Mouse (Mus musculus) layer of hippocampus, adult 2 months (tissue): ENCODE results near the gene Mrps10. TPM values are rescaled to one million over a fixed set of nuclear protein-coding genes. Genes with fewer than 3 reads are reported as not detected.
"Not testable (repeated sequence)": the region's sequence is repeated elsewhere in the genome, so short reads cannot be mapped to it uniquely, and the experiment has no call there.

Experiments used
- DNase-seq, 2 experiments: peaks; one replicate each; pipeline ENCODE4 v3.0.0; 2022; ENCODE audit warnings: low spot score in 2 of 2
- H3K27ac ChIP-seq: fragments of 200-600 bp; 2 replicates; pipeline ENCODE4 v1.8.1; 2022
- H3K4me3 ChIP-seq: fragments of 200-600 bp; 2 replicates; pipeline ENCODE4 v1.8.1; 2022; ENCODE audit warnings: mild to moderate bottlenecking
- CTCF ChIP-seq: fragments of 200-600 bp; conservative IDR thresholded peaks from 2 replicates; pipeline ENCODE4 v1.8.1; 2022; ENCODE audit warnings: antibody characterized with exemption, mild to moderate bottlenecking, moderate library complexity
- long read RNA-seq, 2 experiments: library from polyadenylated mRNA; stranded (forward); transcript quantifications; one replicate each; pipeline ENCODE4 v2.0.0; 2021; ENCODE audit warnings: borderline mapping rate in 2 of 2
- total RNA-seq, 2 experiments: library from RNA; stranded (reverse); gene quantifications; 2 replicates each; pipeline ENCODE4 v1.2.3; 2021

The Mrps10 gene
- 10 to 100 TPM; 28.3 to 30.1 TPM for total RNA-seq
- long read RNA-seq, experiment 1, transcript Mrps10-204 (7 exons, 1,017 nt), result major isoform, 11 of 35 reads
- long read RNA-seq, experiment 1, transcript Mrps10-203 (7 exons, 1,018 nt), result minor isoform, 10 of 35 reads
- long read RNA-seq, experiment 1, partial matches to known transcripts, result 3 of 35 reads
- long read RNA-seq, experiment 1, other reads (novel, unspliced or antisense), result 10 of 35 reads
- long read RNA-seq, experiment 2, transcript Mrps10-203 (7 exons, 1,018 nt), result minor isoform, 6 of 26 reads
- long read RNA-seq, experiment 2, transcript Mrps10-204 (7 exons, 1,017 nt), result major isoform, 7 of 26 reads
- long read RNA-seq, experiment 2, partial matches to known transcripts, result 3 of 26 reads
- long read RNA-seq, experiment 2, other reads (novel, unspliced or antisense), result 10 of 26 reads

- DNase-seq, result peak; percentile 88 to 90
- peak; percentile 43 for TF ChIP-seq CTCF
- Histone ChIP-seq H3K4me3 (peak within 1 kb of the TSS; percentile 85), H3K27ac (peak within 1 kb of the TSS; percentile 58)
These were observed at the start of gene Mrps10 for GRCm38 (mm10) chr17:47368401-47369086. Gene Mrps10, plus strand, starts transcription at chr17:47368887.

- Histone ChIP-seq H3K4me3 (no peak overlapping the region), H3K27ac (no peak overlapping the region)
- no peak for TF ChIP-seq CTCF
- DNase-seq, result no peak
These were observed 49.6 kb upstream of the Mrps10 start for GRCm38 (mm10) chr17:47318972-47319625.

GRCm38 (mm10) chr17:47319761-47320160 is 48.9 kb upstream of the Mrps10 start:
- H3K27ac ChIP-seq, result no peak overlapping the region
- no peak for TF ChIP-seq CTCF

DNA sequence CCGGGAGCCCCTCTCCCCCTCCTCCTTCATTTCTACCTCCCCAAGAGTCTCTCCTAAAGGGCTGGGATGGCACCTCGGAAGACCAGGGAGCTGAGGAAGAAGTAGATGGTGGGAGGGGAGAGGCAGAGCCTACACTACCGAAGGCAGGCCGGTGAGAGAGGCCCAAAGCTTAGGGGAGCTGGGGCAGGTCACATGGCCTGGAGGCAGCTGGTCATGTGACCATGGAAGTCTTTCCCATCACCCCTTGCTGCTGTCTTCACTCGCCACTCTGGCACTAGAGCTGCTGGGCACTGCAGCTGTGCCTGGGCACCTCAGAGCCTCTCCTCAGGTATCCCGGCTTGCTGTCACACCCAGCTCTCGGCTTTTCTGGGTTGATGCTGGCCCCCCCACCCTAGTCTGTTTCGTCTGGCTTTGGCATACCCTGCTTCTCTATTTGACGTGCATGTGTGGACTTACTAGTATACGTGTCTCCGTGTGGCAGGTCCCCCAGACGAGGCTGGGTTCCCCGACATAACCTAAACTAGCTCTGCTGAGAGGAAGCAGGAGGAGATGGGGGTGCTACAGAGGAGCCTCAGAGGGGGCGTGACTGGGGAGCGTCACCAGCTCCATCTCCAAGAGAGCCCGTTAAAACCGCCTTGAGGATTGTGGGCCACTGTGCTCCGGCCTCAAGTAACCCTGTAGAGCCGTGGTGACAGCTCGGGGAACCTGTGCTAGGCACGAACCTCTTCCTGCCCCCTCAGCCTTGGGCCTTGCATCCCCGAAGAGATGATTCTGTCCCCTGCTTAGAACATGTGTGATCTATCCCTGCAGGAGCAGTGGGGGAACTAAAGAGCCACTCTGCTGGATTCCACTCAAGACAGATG is 46.3 kb upstream of the Mrps10 start:
- no peak for DNase-seq
- no peak for TF ChIP-seq CTCF
- Histone ChIP-seq H3K27ac (no peak overlapping the region; the same call in 1 of the 2 replicates), H3K4me3 (no peak overlapping the region)

More at GRCm38 (mm10) chr17:47319761-47320160, 48.9 kb upstream of the Mrps10 start:
- H3K4me3 ChIP-seq, result no peak overlapping the region
- no peak for DNase-seq

DNA sequence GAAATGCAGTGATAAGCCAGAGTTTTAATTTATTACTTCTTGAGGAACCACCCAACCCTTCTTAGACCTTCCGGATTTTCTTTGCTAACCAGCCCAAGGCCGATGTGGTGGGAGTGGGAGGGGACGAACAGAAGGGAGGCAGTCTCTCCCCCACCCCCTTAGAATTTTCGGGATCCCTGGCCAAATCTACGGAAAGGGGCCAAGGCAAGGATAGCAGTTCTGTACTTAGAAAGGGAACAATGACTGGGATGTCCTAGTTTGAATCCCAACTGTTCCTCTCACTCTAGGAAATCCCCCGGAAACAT is 45.7 kb upstream of the Mrps10 start:
- Histone ChIP-seq H3K4me3 (no peak overlapping the region), H3K27ac (peak overlapping the region; percentile 5; the same call in 1 of the 2 replicates)
- no peak for DNase-seq
- no peak for TF ChIP-seq CTCF

DNA sequence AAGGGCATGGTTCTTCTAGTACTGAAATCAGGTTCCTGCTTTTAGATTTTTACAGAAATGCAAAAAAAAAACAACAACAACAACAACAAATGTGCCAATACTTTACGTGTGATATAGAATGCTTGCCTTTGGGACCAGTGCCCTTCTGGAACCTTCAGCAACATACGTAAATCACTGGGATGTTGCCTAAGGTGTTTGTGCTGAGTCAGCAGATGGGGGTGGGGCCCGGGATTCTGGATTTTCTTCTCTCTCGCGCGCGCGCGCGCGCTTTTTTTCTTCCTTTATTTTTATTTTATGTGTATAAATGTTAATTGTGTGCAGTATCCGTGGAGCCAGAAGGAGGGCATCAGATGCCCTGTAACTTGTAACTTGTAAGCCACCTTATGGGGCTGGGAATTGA is 41.1 kb upstream of the Mrps10 start:
- H3K4me3 ChIP-seq, result no peak overlapping the region
- H3K27ac ChIP-seq, result no peak overlapping the region
- DNase-seq, result no peak
- no peak for TF ChIP-seq CTCF

DNA sequence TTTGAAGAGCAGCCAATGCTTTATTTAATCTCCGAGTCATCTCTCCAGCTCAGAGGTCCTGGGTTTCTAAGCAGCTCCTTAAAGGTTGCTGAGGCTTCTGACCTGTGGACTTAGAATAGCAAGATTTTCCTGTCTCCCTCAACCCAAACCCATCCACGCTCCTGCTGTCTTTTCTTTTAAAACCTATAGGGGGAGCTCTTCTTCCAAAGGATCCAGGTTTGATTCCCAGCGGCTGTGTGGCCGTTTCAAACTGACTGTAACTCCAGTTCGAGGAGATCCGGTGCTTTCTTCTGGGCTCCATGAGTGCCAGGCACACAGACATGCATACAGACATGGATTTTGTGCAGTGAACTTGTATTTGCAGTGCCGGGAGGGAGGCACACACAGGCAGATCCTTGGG is 40.7 kb upstream of the Mrps10 start:
- no peak for DNase-seq
- H3K4me3 ChIP-seq, result no peak overlapping the region
- TF ChIP-seq CTCF, result peak; percentile 66
- no peak overlapping the region for H3K27ac ChIP-seq

GRCm38 (mm10) chr17:47328552-47329343 is 39.9 kb upstream of the Mrps10 start:
- no peak overlapping the region for H3K27ac ChIP-seq
- no peak overlapping the region for H3K4me3 ChIP-seq
- no peak for DNase-seq
- no peak for TF ChIP-seq CTCF

DNA sequence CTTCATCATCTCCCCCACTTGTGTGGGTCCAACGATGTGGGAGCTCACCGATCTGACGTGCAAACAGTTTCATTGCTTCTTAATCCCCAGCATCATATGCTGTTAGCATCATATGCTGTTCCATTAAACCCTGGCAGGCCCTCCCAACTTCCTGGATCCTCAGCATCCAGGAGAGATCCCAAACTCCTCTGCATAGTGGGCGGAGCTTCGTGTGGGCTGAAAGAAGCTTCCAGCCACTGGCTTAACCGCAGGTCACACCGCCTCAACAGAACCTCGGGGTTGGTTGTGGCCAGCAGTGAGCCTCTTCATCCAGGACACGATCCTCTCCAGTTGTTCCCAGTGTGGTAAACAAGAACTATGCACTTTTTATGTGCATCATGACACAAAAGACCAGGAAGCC is 38.1 kb upstream of the Mrps10 start:
- TF ChIP-seq CTCF, result no peak
- no peak for DNase-seq
- H3K27ac ChIP-seq, result no peak overlapping the region
- no peak overlapping the region for H3K4me3 ChIP-seq

- H3K27ac ChIP-seq, result peak overlapping the region; percentile 11; the same call in 1 of the 2 replicates
- no peak overlapping the region for H3K4me3 ChIP-seq
- no peak for TF ChIP-seq CTCF
- peak in 1 of 2 experiments; percentile 24 for DNase-seq
These were observed 36.6 kb upstream of the Mrps10 start for GRCm38 (mm10) chr17:47332001-47332611.

GRCm38 (mm10) chr17:47332664-47333063 is 36.0 kb upstream of the Mrps10 start:
- H3K27ac ChIP-seq, DNase-seq, H3K4me3 ChIP-seq: not testable (repeated sequence)
- peak; percentile 80 for TF ChIP-seq CTCF

GRCm38 (mm10) chr17:47333409-47333808 is 35.3 kb upstream of the Mrps10 start:
- Histone ChIP-seq H3K4me3 (no peak overlapping the region), H3K27ac (no peak overlapping the region)
- DNase-seq, result no peak
- no peak for TF ChIP-seq CTCF
